ENCODE assay signal across 24 mouse cellular contexts in the genomic region with DNA sequence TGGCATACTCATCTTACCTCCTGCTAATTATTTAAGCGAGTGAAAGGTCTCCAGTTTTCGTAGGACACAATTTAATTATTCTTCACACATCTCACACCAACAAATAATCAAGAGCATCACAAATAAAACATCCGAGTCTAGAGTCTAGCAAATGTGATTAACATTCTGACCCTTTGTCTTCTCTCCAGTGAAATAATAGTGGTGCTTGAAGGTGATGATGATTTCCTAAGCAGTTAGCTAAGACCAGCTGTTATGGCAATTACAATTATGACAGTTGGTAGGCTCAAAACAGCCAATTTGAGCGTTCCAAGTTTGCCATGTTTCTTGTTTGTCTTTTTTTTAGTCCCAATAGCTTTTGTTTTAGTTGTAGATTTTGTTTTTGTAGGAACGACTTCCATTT.
"Had no signal": no experiment of that assay in that cellular context is flagged by ENCODE, and none has a peak within 500 bp of the region (broad histone marks: within the 10 kb centered on the region; RNA-seq: fewer than 3 reads in every experiment).

No protein-coding gene starts in this region.

- H3K9me3 ChIP-seq: limb, embryonic 12.5 days; limb, embryonic 15.5 days; megakaryocyte, embryonic 14.5 days; midbrain, embryonic 10.5 days; midbrain, embryonic 13.5 days; neural tube, embryonic 13.5 days; stomach, embryonic 15.5 days had no signal

- H3K4me1 ChIP-seq: limb, embryonic 12.5 days; limb, embryonic 15.5 days; megakaryocyte, embryonic 14.5 days; midbrain, embryonic 10.5 days; midbrain, embryonic 13.5 days; stomach, embryonic 15.5 days had no signal

- DNase-seq: kidney, adult 9 months; kidney, postnatal 25 days; layer of hippocampus, postnatal 36 days; left cerebral cortex, postnatal 4 days; liver, postnatal 0 days; lung, embryonic 14.5 days; retina, postnatal 1 day; right cerebral cortex, postnatal 25 days; spleen, adult 18-20 months; thymus, postnatal 36 days had no signal

- H3K4me3 ChIP-seq: limb, embryonic 12.5 days; limb, embryonic 15.5 days; megakaryocyte, embryonic 14.5 days; midbrain, embryonic 10.5 days; midbrain, embryonic 13.5 days; myocyte; neural tube, embryonic 13.5 days; stomach, embryonic 15.5 days had no signal

- H3K36me3 ChIP-seq: limb, embryonic 12.5 days; limb, embryonic 15.5 days; midbrain, embryonic 10.5 days; midbrain, embryonic 13.5 days; neural tube, embryonic 13.5 days; stomach, embryonic 15.5 days had no signal

- H3K27me3 ChIP-seq: limb, embryonic 12.5 days; limb, embryonic 15.5 days; megakaryocyte, embryonic 14.5 days; midbrain, embryonic 13.5 days; neural tube, embryonic 13.5 days; stomach, embryonic 15.5 days had no signal

- H3K9ac ChIP-seq: limb, embryonic 12.5 days; limb, embryonic 15.5 days; liver, embryonic 14.5 days; liver, postnatal 0 days; lung, embryonic 14.5 days; midbrain, embryonic 13.5 days; neural tube, embryonic 13.5 days; stomach, embryonic 15.5 days had no signal

- H3K27ac ChIP-seq: kidney, postnatal 0 days; limb, embryonic 12.5 days; limb, embryonic 15.5 days; liver, embryonic 14.5 days; macrophage; midbrain, embryonic 10.5 days; midbrain, embryonic 13.5 days; neural tube, embryonic 13.5 days; stomach, embryonic 15.5 days had no signal

- ATAC-seq: liver, postnatal 0 days; lung, postnatal 0 days; midbrain, embryonic 13.5 days; midbrain, embryonic 16.5 days had no signal

- H3K4me2 ChIP-seq: limb, embryonic 12.5 days; limb, embryonic 15.5 days; liver, embryonic 11.5 days; lung, embryonic 14.5 days; midbrain, embryonic 13.5 days; neural tube, embryonic 13.5 days; stomach, embryonic 15.5 days had no signal
